Comparison of ENCODE assay signal across 8 mouse cellular contexts in genomic region chr15:99663964-99664599, GRCm38 (mm10). TPM values are rescaled to one million over a fixed set of nuclear protein-coding genes. Genes with fewer than 3 reads are reported as not detected.
A peak's percentile ranks its signal among the peaks of the same experiment; 100 is the strongest.
DNase-seq lines count a peak whose midpoint lies in the region; ATAC-seq lines count a peak whose summit lies in the region.

No protein-coding gene starts in this region.

- H3K4me1 ChIP-seq in heart, embryonic 10.5 days = peaks cover 52% of the 10 kb centered on the region
- H3K4me1 ChIP-seq in forebrain, embryonic 10.5 days = peaks cover 48% of the 10 kb centered on the region
- peaks cover 27% of the 10 kb centered on the region for H3K4me1 ChIP-seq in neural tube, embryonic 14.5 days (ENCODE audit: control insufficient read depth, insufficient read depth, low read length)

- H3K9me3 ChIP-seq in heart, embryonic 10.5 days = no peaks in the 10 kb centered on the region
- no peaks in the 10 kb centered on the region; the same call in 1 of the 2 replicates for H3K9me3 ChIP-seq in forebrain, embryonic 10.5 days
- no peaks in the 10 kb centered on the region for H3K9me3 ChIP-seq in neural tube, embryonic 14.5 days (ENCODE audit: control insufficient read depth, low read length)

- intact Hi-C loops in heart, postnatal 10 days (cut with DNase I) = no loop called here

- peak overlapping the region; percentile 68 for H3K9ac ChIP-seq in neural tube, embryonic 14.5 days (replicated peaks; ENCODE audit: low read depth, low read length)

- H3K4me3 ChIP-seq in heart, embryonic 10.5 days = peak overlapping the region; percentile 61
- peak overlapping the region; percentile 59 for H3K4me3 ChIP-seq in forebrain, embryonic 10.5 days
- H3K4me3 ChIP-seq in neural tube, embryonic 14.5 days (ENCODE audit: low read depth, low read length) = peak overlapping the region; percentile 33

- WGBS in heart, embryonic 10.5 days = 3% methylated on average over 17 of the region's 17 CpGs
- 5% methylated on average over 17 of the region's 17 CpGs for WGBS in forebrain, embryonic 10.5 days
- 5% methylated on average over 17 of the region's 17 CpGs for WGBS in neural tube, embryonic 14.5 days

- H3K27me3 ChIP-seq in heart, embryonic 10.5 days (ENCODE audit: insufficient read depth, poor library complexity, severe bottlenecking) = peaks cover 55% of the 10 kb centered on the region
- H3K27me3 ChIP-seq in forebrain, embryonic 10.5 days (ENCODE audit: poor library complexity, severe bottlenecking) = peaks cover 80% of the 10 kb centered on the region
- H3K27me3 ChIP-seq in neural tube, embryonic 14.5 days (ENCODE audit: control insufficient read depth, insufficient read depth, low read length) = no peaks in the 10 kb centered on the region

- H3K27ac ChIP-seq in heart, embryonic 10.5 days = peak overlapping the region; percentile 69
- H3K27ac ChIP-seq in forebrain, embryonic 10.5 days = peak overlapping the region; percentile 76
- peak overlapping the region; percentile 89 for H3K27ac ChIP-seq in neural tube, embryonic 14.5 days (ENCODE audit: low read depth, low read length)

- H3K36me3 ChIP-seq in heart, embryonic 10.5 days = no peaks in the 10 kb centered on the region
- no peaks in the 10 kb centered on the region for H3K36me3 ChIP-seq in forebrain, embryonic 10.5 days (replicated peaks)
- no peaks in the 10 kb centered on the region for H3K36me3 ChIP-seq in neural tube, embryonic 14.5 days (ENCODE audit: control insufficient read depth, insufficient read depth, low read length)

- H3K4me2 ChIP-seq in neural tube, embryonic 14.5 days (ENCODE audit: low read depth, low read length) = peak overlapping the region; percentile 73

- peak; percentile 28; the same call in 1 of the 2 replicates for ATAC-seq in neural tube, embryonic 14.5 days (ENCODE audit: low read depth)

- DNase-seq in heart, embryonic 10.5 days (ENCODE audit: low spot score) = peak; percentile 78
- no peak for DNase-seq in heart, postnatal 10 days
- DNase-seq in ES-CJ7 (ENCODE audit: low read depth, low spot score) = peak; percentile 50
- DNase-seq in forebrain, embryonic 10.5 days (ENCODE audit: extremely low spot score, low spot score) = no peak
- peak; percentile 45 to 63 for DNase-seq in layer of hippocampus, postnatal 25 days (ENCODE audit: extremely low spot score in 1 of 2, low spot score in 1 of 2)
- DNase-seq in urinary bladder, postnatal 14 days (ENCODE audit: low spot score) = no peak
- no peak for DNase-seq in testis, postnatal 10 days (ENCODE audit: low spot score)

RNA-seq across cellular contexts. Expression of gene Asic1, which starts 6.1 kb away (rescaled TPM):
- 3.2 and 5.2 TPM in 2 replicates for polyA plus RNA-seq in heart, embryonic 10.5 days (2016; fragmentation: Nextera tagmentation; extraction: Ambion mirVana)
- under 1 TPM; 0.69 to 0.72 TPM for total RNA-seq in heart, postnatal 10 days (2021)
- polyA plus RNA-seq in forebrain, embryonic 10.5 days (2016; fragmentation: Nextera tagmentation; extraction: Ambion mirVana) = 2.2 and 2.4 TPM in 2 replicates
- 10 to 100 TPM; 29.6 to 32.0 TPM for total RNA-seq in layer of hippocampus, postnatal 25 days (2021)
- 66.0 and 69.8 TPM in 2 replicates for polyA plus RNA-seq in neural tube, embryonic 14.5 days (2014; fragmentation: Nextera tagmentation; extraction: Ambion mirVana)

RNA-seq across cellular contexts. Expression of gene Racgap1, which starts 12.6 kb away (rescaled TPM):
- 138 TPM in 2 replicates for polyA plus RNA-seq in heart, embryonic 10.5 days (2016; fragmentation: Nextera tagmentation; extraction: Ambion mirVana)
- total RNA-seq in heart, postnatal 10 days (2021) = 10 to 100 TPM; 28.7 to 29.6 TPM
- polyA plus RNA-seq in forebrain, embryonic 10.5 days (2016; fragmentation: Nextera tagmentation; extraction: Ambion mirVana) = 193 and 201 TPM in 2 replicates
- total RNA-seq in layer of hippocampus, postnatal 25 days (2021) = 1 to 10 TPM; 4.4 to 6.2 TPM
- 45.9 and 65.6 TPM in 2 replicates for polyA plus RNA-seq in neural tube, embryonic 14.5 days (2014; fragmentation: Nextera tagmentation; extraction: Ambion mirVana)

RNA-seq across cellular contexts. Expression of gene Smarcd1, which starts 37.8 kb away (rescaled TPM):
- polyA plus RNA-seq in heart, embryonic 10.5 days (2016; fragmentation: Nextera tagmentation; extraction: Ambion mirVana) = 31.1 and 45.5 TPM in 2 replicates
- 10 to 100 TPM; 39.2 to 40.2 TPM for total RNA-seq in heart, postnatal 10 days (2021)
- polyA plus RNA-seq in forebrain, embryonic 10.5 days (2016; fragmentation: Nextera tagmentation; extraction: Ambion mirVana) = 91.5 TPM in 2 replicates
- 100 to 1,000 TPM; 101 to 117 TPM for total RNA-seq in layer of hippocampus, postnatal 25 days (2021)
- polyA plus RNA-seq in neural tube, embryonic 14.5 days (2014; fragmentation: Nextera tagmentation; extraction: Ambion mirVana) = 110 TPM in 2 replicates

RNA-seq across cellular contexts. Expression of gene Gm17349, which starts 41.2 kb away (rescaled TPM):
- not detected in 2 replicates for polyA plus RNA-seq in heart, embryonic 10.5 days (2016; fragmentation: Nextera tagmentation; extraction: Ambion mirVana)
- 1 to 10 TPM; 4.7 to 5.5 TPM for total RNA-seq in heart, postnatal 10 days (2021)
- polyA plus RNA-seq in forebrain, embryonic 10.5 days (2016; fragmentation: Nextera tagmentation; extraction: Ambion mirVana) = not detected in 2 replicates
- 1 to 10 TPM; 5.3 to 9.0 TPM for total RNA-seq in layer of hippocampus, postnatal 25 days (2021)
- not detected in 2 replicates for polyA plus RNA-seq in neural tube, embryonic 14.5 days (2014; fragmentation: Nextera tagmentation; extraction: Ambion mirVana)

RNA-seq across cellular contexts. Expression of gene Gpd1, which starts 53.2 kb away (rescaled TPM):
- 0.74 and 0.87 TPM in 2 replicates for polyA plus RNA-seq in heart, embryonic 10.5 days (2016; fragmentation: Nextera tagmentation; extraction: Ambion mirVana)
- 100 to 1,000 TPM in 1 of 2 experiments, 10 to 100 TPM in 1; 74.8 to 238 TPM for total RNA-seq in heart, postnatal 10 days (2021)
- 0.38 and 0.54 TPM in 2 replicates for polyA plus RNA-seq in forebrain, embryonic 10.5 days (2016; fragmentation: Nextera tagmentation; extraction: Ambion mirVana)
- total RNA-seq in layer of hippocampus, postnatal 25 days (2021) = 100 to 1,000 TPM; 128 to 145 TPM
- 1.2 and 1.3 TPM in 2 replicates for polyA plus RNA-seq in neural tube, embryonic 14.5 days (2014; fragmentation: Nextera tagmentation; extraction: Ambion mirVana)

Comparison
In these comparisons a context has a peak if more than half of its experiments do, and no peak if none do; other contexts are left out.
1. DNase-seq: peak in heart, embryonic 10.5 days (single experiment), ES-CJ7 (single experiment) and layer of hippocampus, postnatal 25 days (2 of 2); none in heart, postnatal 10 days (0 of 2), forebrain, embryonic 10.5 days (single experiment), urinary bladder, postnatal 14 days (single experiment) and testis, postnatal 10 days (single experiment).
2. RNA of gene Asic1, which starts 6.1 kb away (polyA plus RNA-seq): 66.0 to 69.8 TPM in neural tube, embryonic 14.5 days; 3.2 to 5.2 TPM in heart, embryonic 10.5 days and 2.2 to 2.4 TPM in forebrain, embryonic 10.5 days; every median in the first group is over 10 times any median in the second.
3. Peak in every context shown above with its lines, with median percentiles within 50 percentile points of each other: H3K27ac ChIP-seq and H3K4me3 ChIP-seq.